Mouse (Mus musculus): Measurements from ENCODE around the gene Ston1.

Ston1 gene

GRCm38 (mm10) chr17:88626347-88626811 lies 28.9 kb downstream of the Ston1 start:
- peak; percentile 91 for DNase-seq

DNA sequence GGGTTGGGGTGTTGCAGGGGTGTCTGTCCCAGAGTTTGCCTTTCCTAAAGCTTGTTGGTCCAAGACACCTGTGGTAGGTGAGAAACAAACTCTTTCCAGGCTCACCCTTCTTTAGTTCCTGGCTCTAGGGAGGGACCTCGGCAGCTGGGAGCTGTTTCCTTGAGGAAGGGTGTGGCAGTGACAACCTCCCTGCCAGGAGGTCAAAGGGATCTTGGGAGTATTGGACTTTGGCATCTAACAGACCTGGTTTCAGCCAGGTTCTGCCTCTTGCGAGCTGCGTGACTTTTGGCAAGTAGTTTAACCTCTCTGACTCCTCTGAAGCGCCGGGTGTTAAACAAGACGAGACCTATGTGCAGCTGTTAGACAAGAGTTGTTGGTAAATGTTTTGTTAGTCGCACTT lies 29.7 kb downstream of the Ston1 start:
- DNase-seq = peak; percentile 96

DNA sequence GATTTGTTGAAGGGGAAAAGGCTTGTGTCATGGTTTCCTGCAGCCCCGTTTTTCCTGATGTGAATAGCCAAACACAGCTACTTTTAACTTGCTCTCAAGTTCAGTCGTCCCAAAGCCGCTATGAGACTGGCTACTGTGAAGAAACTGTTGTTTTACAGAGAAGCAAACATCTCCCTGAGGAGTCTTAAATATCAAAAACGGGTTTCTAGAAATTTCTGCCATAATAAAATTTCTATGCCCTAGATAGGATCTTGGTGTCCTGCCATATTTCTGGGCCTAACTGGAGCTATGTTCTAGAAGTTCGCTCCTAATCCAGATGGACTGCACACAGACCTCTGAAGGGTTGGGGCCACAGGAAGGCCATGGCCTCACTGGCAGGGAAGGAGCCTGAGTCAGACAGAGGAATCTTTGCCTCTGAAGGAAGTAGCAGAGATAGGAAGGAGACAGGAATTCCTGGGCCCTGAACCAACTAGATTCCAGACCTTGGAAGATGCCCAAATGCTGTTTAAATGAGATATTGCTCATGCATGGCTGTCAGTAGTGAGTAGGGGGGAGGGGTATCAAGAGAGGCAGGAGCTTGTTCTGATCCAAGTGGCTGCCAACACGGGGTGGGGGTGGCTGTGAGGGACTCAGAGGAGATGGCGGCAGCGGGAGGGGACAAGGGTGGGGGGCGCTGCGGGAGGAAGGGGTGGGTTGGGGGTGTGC lies 31.3 kb downstream of the Ston1 start:
- DNase-seq = peak; percentile 99

DNA sequence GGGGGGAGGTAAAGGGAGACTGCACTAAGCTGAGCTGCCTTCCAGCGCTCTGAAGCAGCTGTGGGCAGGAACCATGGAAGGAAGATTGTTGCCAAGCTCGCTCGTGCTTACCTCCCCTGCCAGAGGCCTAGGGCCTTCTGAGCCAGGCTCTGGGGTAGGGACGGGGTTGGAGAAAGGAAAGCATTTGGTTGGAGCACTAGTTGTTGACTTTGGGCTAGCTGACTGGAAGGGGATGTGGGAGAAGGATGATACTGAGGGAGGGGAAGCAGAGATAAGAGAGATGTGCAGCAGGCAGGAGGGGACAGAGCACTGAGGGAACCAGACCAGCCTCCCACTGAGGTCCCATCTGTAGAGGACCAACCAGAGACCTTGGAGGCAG lies 31.9 kb downstream of the Ston1 start:
- DNase-seq = peak; percentile 97

- peak; percentile 97 for DNase-seq
Observed at GRCm38 (mm10) chr17:88629931-88630553, 32.6 kb downstream of the Ston1 start.

DNA sequence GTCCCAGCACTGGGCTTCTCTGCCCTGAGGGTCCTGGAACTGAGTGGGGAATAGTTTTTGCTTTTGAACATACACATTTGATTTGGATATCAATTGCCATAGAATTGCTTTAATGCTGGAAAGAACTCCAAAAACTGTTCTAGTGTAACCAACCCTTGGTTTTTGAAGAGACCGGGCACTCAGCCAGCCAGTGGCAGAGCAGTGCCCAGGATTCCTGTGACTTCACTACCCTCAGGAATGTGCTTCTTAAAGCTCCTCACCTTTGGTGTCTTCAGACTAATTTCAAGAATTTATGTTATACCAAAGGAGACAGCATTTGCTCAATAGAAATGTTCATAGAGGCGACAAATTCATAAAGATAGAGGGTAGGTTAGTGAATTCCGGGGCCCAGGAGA lies 33.1 kb downstream of the Ston1 start:
- no peak for DNase-seq

DNA sequence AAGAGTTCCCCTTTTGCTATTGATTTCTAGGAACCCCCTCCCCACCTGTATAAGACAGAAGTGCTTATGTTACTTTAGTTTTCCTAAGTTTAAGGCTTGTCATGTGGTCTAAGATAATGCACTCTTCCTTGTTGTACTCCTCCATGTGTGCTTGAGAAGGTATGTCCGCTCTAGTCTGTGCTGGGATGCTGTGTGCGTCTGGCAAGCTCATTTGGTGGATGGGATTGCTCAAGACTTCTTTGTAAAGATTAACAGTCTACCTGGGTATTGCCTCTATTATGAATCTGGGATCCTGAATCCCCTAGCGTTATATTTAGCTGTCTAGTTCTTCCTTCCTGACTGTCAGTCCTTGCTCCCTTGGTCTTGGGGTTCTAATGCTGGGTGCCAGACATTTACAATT lies 35.1 kb downstream of the Ston1 start:
- no peak for DNase-seq

GRCm38 (mm10) chr17:88636076-88636475 lies 38.6 kb downstream of the Ston1 start:
- no peak for DNase-seq

GRCm38 (mm10) chr17:88636587-88636986 lies 39.1 kb downstream of the Ston1 start:
- peak; percentile 89 for DNase-seq

DNA sequence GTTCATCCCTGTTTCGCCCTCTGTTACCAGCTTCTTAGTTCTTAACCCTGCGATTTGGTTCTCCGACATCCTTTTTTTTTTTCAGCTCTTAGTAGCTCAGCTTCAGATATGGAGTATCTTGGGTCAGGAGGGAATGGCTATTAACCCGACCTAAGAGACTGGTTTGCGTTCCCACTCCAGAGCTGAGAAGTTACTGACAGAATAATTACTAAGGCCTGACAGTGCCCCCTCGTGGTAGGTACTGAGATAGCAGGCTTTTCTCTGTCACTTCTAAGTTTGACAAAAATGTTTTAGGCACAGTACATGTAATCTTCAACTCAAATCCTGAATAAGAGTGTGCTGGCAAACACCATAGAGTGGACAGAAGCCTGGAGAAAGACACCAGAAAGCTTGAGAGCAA lies 43.5 kb downstream of the Ston1 start:
- peak; percentile 91 for DNase-seq

GRCm38 (mm10) chr17:88641836-88642235 lies 44.4 kb downstream of the Ston1 start:
- DNase-seq = peak; percentile 34

GRCm38 (mm10) chr17:88644876-88645275 lies 47.4 kb downstream of the Ston1 start:
- peak; percentile 71 for DNase-seq

DNA sequence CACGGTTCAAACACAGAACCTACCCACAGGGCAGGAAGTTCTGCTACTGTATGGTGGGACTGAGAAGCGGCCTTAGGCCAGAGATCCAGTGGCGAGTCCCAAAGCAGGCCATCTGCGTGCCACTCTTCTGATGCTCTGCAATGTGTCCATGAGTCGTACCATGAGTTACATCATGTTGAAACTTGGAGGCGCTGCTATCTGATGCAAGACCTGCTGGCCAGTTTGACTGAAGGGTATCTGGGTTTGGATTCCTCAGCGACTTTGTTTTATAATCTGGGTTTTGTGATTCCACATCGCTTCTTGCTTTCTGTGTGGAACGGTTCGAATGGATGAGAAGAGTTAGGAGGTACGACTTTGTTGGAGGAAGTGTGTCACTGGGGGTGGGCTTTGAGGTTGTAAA lies 47.8 kb downstream of the Ston1 start:
- DNase-seq = peak; percentile 76

GRCm38 (mm10) chr17:88647149-88647548 lies 49.7 kb downstream of the Ston1 start:
- peak; percentile 54 for DNase-seq

DNA sequence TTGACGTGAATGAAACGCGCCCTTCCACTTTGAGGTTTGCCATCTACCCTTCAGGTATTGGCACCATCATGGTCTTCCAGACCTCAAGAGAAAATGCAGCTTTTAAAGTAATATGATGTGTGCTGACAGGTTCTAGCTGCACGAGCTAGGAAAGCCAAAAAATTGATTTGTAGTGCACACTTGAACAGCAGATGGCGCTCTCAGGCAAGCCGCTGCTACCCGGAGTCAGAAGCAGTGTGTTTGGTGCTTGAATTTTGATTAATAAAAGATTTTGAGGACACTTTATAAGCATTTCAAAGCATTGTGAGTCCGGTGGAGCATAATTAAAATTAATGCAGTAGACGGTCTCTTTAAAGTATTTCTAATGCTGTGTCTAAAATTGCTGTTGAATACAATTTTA lies 54.5 kb downstream of the Ston1 start:
- peak; percentile 51 for DNase-seq

GRCm38 (mm10) chr17:88652702-88653374 lies 55.4 kb downstream of the Ston1 start:
- DNase-seq = peak; percentile 85

DNA sequence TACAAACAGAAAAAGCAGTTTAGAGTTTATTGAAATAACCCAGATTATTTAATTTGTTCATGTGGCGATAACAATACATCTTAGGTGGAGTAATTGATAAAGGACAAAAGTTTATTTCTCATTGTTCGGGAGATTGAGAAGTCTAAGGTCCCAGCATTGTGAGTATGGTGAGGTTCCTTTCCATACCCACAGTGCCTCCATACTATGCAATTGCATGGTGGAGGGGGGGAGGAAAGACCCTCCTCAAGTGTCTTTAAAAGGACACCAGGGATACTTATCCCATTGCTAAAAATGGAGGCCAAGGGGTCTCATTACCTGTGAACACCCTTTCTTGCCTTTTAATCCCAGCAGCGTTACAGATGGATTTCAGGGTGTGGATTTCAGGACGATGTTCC lies 55.9 kb downstream of the Ston1 start:
- no peak for DNase-seq

DNA sequence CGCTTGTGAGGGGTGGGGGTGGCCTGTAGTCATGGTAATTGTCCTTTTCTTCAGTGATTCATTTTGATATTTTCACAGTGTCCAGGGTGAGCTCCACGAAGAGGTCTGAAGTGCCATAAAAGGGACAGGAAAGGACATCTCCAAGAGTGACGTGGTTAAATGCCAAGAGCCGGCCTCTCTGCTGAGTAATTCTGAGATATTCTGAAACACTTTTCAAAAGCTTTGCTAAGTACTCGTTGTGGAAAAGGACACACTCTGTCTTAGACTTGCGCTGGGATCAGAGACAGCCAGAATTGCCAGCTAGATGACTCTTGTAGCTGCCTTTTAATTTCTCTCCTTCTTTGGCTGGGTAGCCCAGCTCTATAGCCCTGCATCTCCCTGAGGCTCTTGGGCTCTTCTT lies 61.0 kb downstream of the Ston1 start:
- peak; percentile 64 for DNase-seq

GRCm38 (mm10) chr17:88666076-88666475 lies 68.6 kb downstream of the Ston1 start:
- DNase-seq = no peak

- no peak for DNase-seq
Observed at GRCm38 (mm10) chr17:88668452-88668851, 71.0 kb downstream of the Ston1 start, which contains the start of gene Gtf2a1l. Gtf2a1l (plus strand) TSS chr17:88668660.

DNA sequence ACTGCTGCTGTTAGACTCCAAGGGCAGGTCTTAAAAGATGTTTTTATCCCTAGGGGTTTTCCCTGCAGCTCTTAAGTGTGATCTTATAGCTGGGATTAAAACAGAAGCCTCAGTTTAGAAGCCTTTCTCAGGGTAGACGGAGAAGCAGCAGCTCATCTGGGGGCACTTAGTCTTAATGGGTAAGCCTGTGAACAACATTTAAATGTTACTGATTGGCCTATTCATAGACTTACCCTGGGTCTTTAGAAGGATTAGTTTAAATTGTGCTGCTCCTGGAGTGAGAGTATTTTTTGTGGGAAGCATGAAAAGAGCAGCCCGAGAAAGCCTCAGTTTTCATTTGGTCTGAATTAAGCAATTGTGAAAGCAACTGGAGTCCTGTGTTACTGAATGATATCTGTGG lies 72.4 kb downstream of the Ston1 start:
- DNase-seq = no peak

DNA sequence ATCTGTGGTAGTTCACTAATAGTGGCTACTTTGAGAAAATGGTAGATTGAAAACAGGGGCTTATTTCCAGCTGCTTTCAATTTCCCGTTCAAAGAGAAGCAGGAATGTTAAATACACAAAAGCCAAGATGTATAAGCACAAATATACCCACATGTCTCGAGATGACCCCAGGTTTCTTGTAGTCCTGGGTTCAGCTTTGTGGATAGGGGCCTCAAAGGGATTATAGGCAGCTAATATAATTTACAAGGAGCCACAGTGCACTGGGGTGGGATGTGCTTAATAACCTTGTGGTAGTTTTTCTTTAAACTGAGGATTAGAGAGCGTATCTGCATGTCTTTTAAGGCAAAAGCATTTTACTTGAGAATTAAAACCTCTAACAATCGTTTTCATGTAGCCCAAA lies 73.3 kb downstream of the Ston1 start:
- DNase-seq = no peak

GRCm38 (mm10) chr17:88675310-88676309 lies 78.1 kb downstream of the Ston1 start:
- DNase-seq = no peak
